ENCODE assay signal across 7 mouse cellular contexts in genomic region chr6:29985504-29985903, GRCm38 (mm10).
A peak's percentile ranks its signal among the peaks of the same experiment; 100 is the strongest.
DNase-seq lines count a peak whose midpoint lies in the region; ATAC-seq and TF ChIP-seq lines count a peak whose summit lies in the region.

No protein-coding gene starts in this region.

- no peak for DNase-seq in lung, postnatal 10 days
- no peak for DNase-seq in limb, embryonic 10.5 days (ENCODE audit: low spot score)
- DNase-seq in thymus, postnatal 36 days: no peak
- no peak for DNase-seq in spleen, postnatal 14 days (ENCODE audit: low spot score in 2 of 2)

- peak overlapping the region; percentile 51 for H3K9ac ChIP-seq in lung, embryonic 15.5 days
- H3K9ac ChIP-seq in neural tube, embryonic 15.5 days (replicated peaks): peak overlapping the region; percentile 36

- no peaks in the 10 kb centered on the region for H3K9me3 ChIP-seq in lung, embryonic 15.5 days
- H3K9me3 ChIP-seq in limb, embryonic 10.5 days (replicated peaks): no peaks in the 10 kb centered on the region; the same call in 1 of the 2 replicates
- H3K9me3 ChIP-seq in neural tube, embryonic 15.5 days (replicated peaks): no peaks in the 10 kb centered on the region

- H3K4me1 ChIP-seq in lung, embryonic 15.5 days: peaks cover 13% of the 10 kb centered on the region
- H3K4me1 ChIP-seq in embryonic fibroblast, embryonic 13.5 days (ENCODE audit: control insufficient read depth, insufficient read depth, low read length): peaks cover 2% of the 10 kb centered on the region; the same call in 1 of the 2 replicates
- H3K4me1 ChIP-seq in limb, embryonic 10.5 days: peaks cover 15% of the 10 kb centered on the region
- H3K4me1 ChIP-seq in neural tube, embryonic 15.5 days: peaks cover 12% of the 10 kb centered on the region; the same call in 1 of the 2 replicates

- under 1% methylated on average over 14 of the region's 14 CpGs for WGBS in lung, embryonic 15.5 days
- WGBS in limb, embryonic 10.5 days: under 1% methylated on average over 14 of the region's 14 CpGs
- WGBS in neural tube, embryonic 15.5 days: under 1% methylated on average over 14 of the region's 14 CpGs

- ATAC-seq in lung, embryonic 15.5 days (ENCODE audit: borderline replicate concordance, extremely low read depth, low FRiP score, low TSS enrichment): no peak
- ATAC-seq in neural tube, embryonic 15.5 days (ENCODE audit: low FRiP score): no peak

- TF ChIP-seq POLR2A in embryonic fibroblast, embryonic 13.5 days (IDR thresholded peaks at IDR 0.05; ENCODE audit: low read depth, low read length): no peak

- peak overlapping the region; percentile 66 for H3K4me3 ChIP-seq in lung, embryonic 15.5 days
- H3K4me3 ChIP-seq in embryonic fibroblast, embryonic 13.5 days (ENCODE audit: insufficient read depth, low read length): peak overlapping the region; percentile 29
- peak overlapping the region; percentile 68 for H3K4me3 ChIP-seq in limb, embryonic 10.5 days
- H3K4me3 ChIP-seq in neural tube, embryonic 15.5 days (replicated peaks): peak overlapping the region; percentile 49

- no peaks in the 10 kb centered on the region for H3K36me3 ChIP-seq in lung, embryonic 15.5 days
- no peaks in the 10 kb centered on the region for H3K36me3 ChIP-seq in limb, embryonic 10.5 days
- H3K36me3 ChIP-seq in neural tube, embryonic 15.5 days: no peaks in the 10 kb centered on the region

- H3K4me2 ChIP-seq in lung, embryonic 15.5 days: peak overlapping the region; percentile 96
- H3K4me2 ChIP-seq in neural tube, embryonic 15.5 days: peak overlapping the region; percentile 96

- H3K27me3 ChIP-seq in lung, embryonic 15.5 days: no peaks in the 10 kb centered on the region
- H3K27me3 ChIP-seq in limb, embryonic 10.5 days (ENCODE audit: low read depth, poor library complexity, severe bottlenecking): peaks cover 20% of the 10 kb centered on the region
- peaks cover 20% of the 10 kb centered on the region; the same call in 1 of the 2 replicates for H3K27me3 ChIP-seq in neural tube, embryonic 15.5 days (replicated peaks)

- 0 out of 2 replicates have a peak overlapping the region, but pooled peaks have one; percentile 53 for H3K27ac ChIP-seq in lung, embryonic 15.5 days
- no peak overlapping the region for H3K27ac ChIP-seq in embryonic fibroblast, embryonic 13.5 days (ENCODE audit: insufficient read depth, low read length)
- H3K27ac ChIP-seq in limb, embryonic 10.5 days: peak overlapping the region; percentile 78
- H3K27ac ChIP-seq in neural tube, embryonic 15.5 days (replicated peaks): no peak overlapping the region

- no peak for TF ChIP-seq CTCF in embryonic fibroblast, embryonic 13.5 days (IDR thresholded peaks at IDR 0.05; ENCODE audit: borderline replicate concordance, insufficient read depth, low read length)

Comparison
In these comparisons a context has a peak if more than half of its experiments do, and no peak if none do; other contexts are left out.
1. H3K27ac ChIP-seq: peak in lung, embryonic 15.5 days (single experiment) and limb, embryonic 10.5 days (single experiment); none in embryonic fibroblast, embryonic 13.5 days (single experiment) and neural tube, embryonic 15.5 days (single experiment).
2. Peak in every context shown above with its lines, with median percentiles within 50 percentile points of each other: H3K4me3 ChIP-seq.